Mouse (Mus musculus): ENCODE measurements around the gene F5. TPM values are rescaled to one million over a fixed set of nuclear protein-coding genes. Genes with fewer than 3 reads are reported as not detected.

Gene F5
- 5.7 and 6.0 TPM in 2 replicates for polyA plus RNA-seq (2011; ENCODE audit: insufficient read depth, insufficient read length, low read depth, missing spikeins)

- no peaks in the 10 kb centered on the region for H3K27me3 ChIP-seq (ENCODE audit: control insufficient read depth, insufficient read depth, low read length, poor library complexity, severe bottlenecking)
- TF ChIP-seq CTCF (IDR thresholded peaks at IDR 0.05; ENCODE audit: low read depth, low read length) (no peak), EP300 (IDR thresholded peaks at IDR 0.05; ENCODE audit: insufficient read depth, low read depth, low read length) (no peak), POLR2A (IDR thresholded peaks at IDR 0.05; ENCODE audit: insufficient read depth, low read length) (no peak)
- H3K36me3 ChIP-seq (ENCODE audit: control insufficient read depth, insufficient read depth, low read length, poor library complexity, severe bottlenecking) = no peaks in the 10 kb centered on the region
- H3K4me1 ChIP-seq (ENCODE audit: control insufficient read depth, insufficient read depth, low read length) = no peaks in the 10 kb centered on the region
- no peaks in the 10 kb centered on the region for H3K9me3 ChIP-seq (replicated peaks; ENCODE audit: control insufficient read depth, insufficient read depth, low read length, poor library complexity, severe bottlenecking)
- H3K27ac ChIP-seq (ENCODE audit: insufficient read depth, low read length) = no peak within 1 kb of the TSS
- no peak within 1 kb of the TSS for H3K9ac ChIP-seq (ENCODE audit: low read depth, poor library complexity, severe bottlenecking)
- H3K4me3 ChIP-seq (ENCODE audit: low read depth, low read length) = peak within 1 kb of the TSS; percentile 28
These were observed at the start of gene F5 for GRCm38 (mm10) chr1:164151387-164152088. TSS of gene F5 (plus strand) at chr1:164151838.

GRCm38 (mm10) chr1:164109763-164110162 is 41.9 kb upstream of the F5 start:
- TF ChIP-seq CTCF (IDR thresholded peaks at IDR 0.05; ENCODE audit: low read depth, low read length) = no peak
- no peak for TF ChIP-seq EP300 (IDR thresholded peaks at IDR 0.05; ENCODE audit: insufficient read depth, low read depth, low read length)
- TF ChIP-seq POLR2A (IDR thresholded peaks at IDR 0.05; ENCODE audit: insufficient read depth, low read length) = no peak
- Histone ChIP-seq H3K27me3 (ENCODE audit: control insufficient read depth, insufficient read depth, low read length, poor library complexity, severe bottlenecking) (no peaks in the 10 kb centered on the region), H3K4me3 (ENCODE audit: low read depth, low read length) (no peak overlapping the region), H3K9ac (ENCODE audit: low read depth, poor library complexity, severe bottlenecking) (no peak overlapping the region), H3K27ac (ENCODE audit: insufficient read depth, low read length) (no peak overlapping the region), H3K36me3 (ENCODE audit: control insufficient read depth, insufficient read depth, low read length, poor library complexity, severe bottlenecking) (no peaks in the 10 kb centered on the region), H3K9me3 (replicated peaks; ENCODE audit: control insufficient read depth, insufficient read depth, low read length, poor library complexity, severe bottlenecking) (no peaks in the 10 kb centered on the region), H3K4me1 (ENCODE audit: control insufficient read depth, insufficient read depth, low read length) (no peaks in the 10 kb centered on the region)

GRCm38 (mm10) chr1:164110591-164111329 is 40.9 kb upstream of the F5 start:
- H3K9ac ChIP-seq (ENCODE audit: low read depth, poor library complexity, severe bottlenecking) = no peak overlapping the region
- no peaks in the 10 kb centered on the region for H3K4me1 ChIP-seq (ENCODE audit: control insufficient read depth, insufficient read depth, low read length)
- no peaks in the 10 kb centered on the region for H3K36me3 ChIP-seq (ENCODE audit: control insufficient read depth, insufficient read depth, low read length, poor library complexity, severe bottlenecking)
- no peaks in the 10 kb centered on the region for H3K9me3 ChIP-seq (replicated peaks; ENCODE audit: control insufficient read depth, insufficient read depth, low read length, poor library complexity, severe bottlenecking)
- H3K4me3 ChIP-seq (ENCODE audit: low read depth, low read length) = no peak overlapping the region
- H3K27ac ChIP-seq (ENCODE audit: insufficient read depth, low read length) = no peak overlapping the region
- TF ChIP-seq CTCF (IDR thresholded peaks at IDR 0.05; ENCODE audit: low read depth, low read length) (no peak), POLR2A (IDR thresholded peaks at IDR 0.05; ENCODE audit: insufficient read depth, low read length) (no peak), EP300 (IDR thresholded peaks at IDR 0.05; ENCODE audit: insufficient read depth, low read depth, low read length) (no peak)
- no peaks in the 10 kb centered on the region for H3K27me3 ChIP-seq (ENCODE audit: control insufficient read depth, insufficient read depth, low read length, poor library complexity, severe bottlenecking)

DNA sequence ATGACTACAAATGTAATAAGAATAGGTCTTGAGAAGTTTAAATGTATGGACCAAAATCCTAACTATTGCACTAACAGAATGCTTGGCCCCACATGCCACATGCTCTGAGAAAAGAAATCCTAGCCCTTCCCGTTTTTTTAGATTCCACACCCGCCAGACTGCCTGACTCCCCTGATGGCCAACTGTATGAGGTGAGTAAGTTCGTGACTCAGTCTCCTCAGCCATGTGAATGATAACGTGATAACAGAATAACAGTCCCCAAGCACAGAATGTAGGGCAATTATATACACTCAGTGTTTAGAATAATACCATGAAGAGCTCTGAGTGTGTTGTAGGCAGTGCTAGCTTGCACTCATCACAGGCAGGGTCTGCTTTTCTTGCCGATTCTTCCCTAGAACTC is 37.4 kb upstream of the F5 start:
- Histone ChIP-seq H3K4me1 (ENCODE audit: control insufficient read depth, insufficient read depth, low read length) (no peaks in the 10 kb centered on the region), H3K27ac (ENCODE audit: insufficient read depth, low read length) (no peak overlapping the region), H3K36me3 (ENCODE audit: control insufficient read depth, insufficient read depth, low read length, poor library complexity, severe bottlenecking) (no peaks in the 10 kb centered on the region), H3K4me3 (ENCODE audit: low read depth, low read length) (no peak overlapping the region), H3K9me3 (replicated peaks; ENCODE audit: control insufficient read depth, insufficient read depth, low read length, poor library complexity, severe bottlenecking) (no peaks in the 10 kb centered on the region), H3K27me3 (ENCODE audit: control insufficient read depth, insufficient read depth, low read length, poor library complexity, severe bottlenecking) (no peaks in the 10 kb centered on the region), H3K9ac (ENCODE audit: low read depth, poor library complexity, severe bottlenecking) (no peak overlapping the region)
- TF ChIP-seq CTCF (IDR thresholded peaks at IDR 0.05; ENCODE audit: low read depth, low read length) (no peak), POLR2A (IDR thresholded peaks at IDR 0.05; ENCODE audit: insufficient read depth, low read length) (no peak), EP300 (IDR thresholded peaks at IDR 0.05; ENCODE audit: insufficient read depth, low read depth, low read length) (no peak)

DNA sequence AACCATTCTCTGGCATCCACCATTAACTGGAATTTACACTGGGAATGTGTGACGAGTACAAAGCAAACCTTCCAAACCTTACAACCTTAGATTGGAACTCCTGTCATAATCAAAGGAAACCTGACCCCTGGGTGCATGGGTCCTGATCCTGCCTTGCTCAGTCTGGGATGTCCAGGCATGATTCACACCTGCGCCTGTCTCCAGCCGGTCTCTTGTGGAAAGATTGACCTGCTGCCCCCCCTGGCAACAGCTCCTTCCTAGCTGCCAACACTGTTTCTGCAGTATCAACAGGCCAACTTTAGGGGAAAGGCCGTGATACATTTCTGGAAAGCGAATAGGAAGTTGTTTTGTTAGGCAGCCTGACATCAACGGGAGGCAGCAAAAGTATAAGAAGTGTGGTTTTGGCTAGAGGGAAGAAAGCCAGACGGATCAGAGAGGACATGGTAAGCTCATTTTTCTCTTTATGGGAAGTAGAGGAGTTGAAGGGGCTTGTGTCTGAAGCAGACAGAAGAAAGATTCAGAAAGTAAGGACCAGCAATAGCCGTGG is 36.6 kb upstream of the F5 start, which contains the start of gene Selp:
Gene Selp, plus strand, starts transcription at position 318 of the 547 bp plus-strand sequence.
- no peak within 1 kb of the TSS for H3K27ac ChIP-seq (ENCODE audit: insufficient read depth, low read length)
- H3K9ac ChIP-seq (ENCODE audit: low read depth, poor library complexity, severe bottlenecking) = no peak within 1 kb of the TSS
- H3K4me3 ChIP-seq (ENCODE audit: low read depth, low read length) = no peak within 1 kb of the TSS
- no peaks in the 10 kb centered on the region for H3K9me3 ChIP-seq (replicated peaks; ENCODE audit: control insufficient read depth, insufficient read depth, low read length, poor library complexity, severe bottlenecking)
- H3K4me1 ChIP-seq (ENCODE audit: control insufficient read depth, insufficient read depth, low read length) = no peaks in the 10 kb centered on the region
- H3K36me3 ChIP-seq (ENCODE audit: control insufficient read depth, insufficient read depth, low read length, poor library complexity, severe bottlenecking) = no peaks in the 10 kb centered on the region
- no peaks in the 10 kb centered on the region for H3K27me3 ChIP-seq (ENCODE audit: control insufficient read depth, insufficient read depth, low read length, poor library complexity, severe bottlenecking)
- TF ChIP-seq POLR2A (IDR thresholded peaks at IDR 0.05; ENCODE audit: insufficient read depth, low read length) = no peak
- no peak for TF ChIP-seq EP300 (IDR thresholded peaks at IDR 0.05; ENCODE audit: insufficient read depth, low read depth, low read length)
- no peak for TF ChIP-seq CTCF (IDR thresholded peaks at IDR 0.05; ENCODE audit: low read depth, low read length)

Data from ES-Bruce4 (cell line).